Mouse (Mus musculus): Measurements from ENCODE around the gene Sel1l. TPM values are rescaled to one million over a fixed set of nuclear protein-coding genes. Genes with fewer than 3 reads are reported as not detected.
A peak's percentile ranks its signal among the peaks of the same experiment; 100 is the strongest.
"Not testable (repeated sequence)": the region's sequence is repeated elsewhere in the genome, so short reads cannot be mapped to it uniquely, and the experiment has no call there.

Sel1l gene
- polyA plus RNA-seq, 1 experiment from 2014 or later, result 106 TPM

DNA sequence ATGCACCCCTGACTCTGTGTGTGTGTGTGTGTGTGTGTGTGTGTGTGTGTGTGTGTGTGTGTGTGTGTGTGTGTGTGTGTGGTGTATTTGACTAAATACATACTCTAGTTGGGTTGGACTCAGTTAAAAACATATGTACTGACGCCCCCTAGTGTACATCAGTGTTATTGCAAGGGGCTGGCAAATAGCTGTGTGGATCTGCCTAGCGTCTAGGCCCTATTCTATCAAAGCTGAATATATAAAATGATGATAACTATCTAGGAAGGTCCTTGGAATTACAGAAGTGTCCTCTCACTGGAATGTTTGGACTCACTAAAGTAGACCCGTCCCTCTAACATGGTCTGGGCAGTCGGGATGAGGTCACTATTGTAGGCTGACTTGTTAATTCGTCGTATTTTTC is 59.2 kb downstream of the Sel1l start:
- Histone ChIP-seq H3K9ac (no peak overlapping the region), H3K36me3 (no peaks in the 10 kb centered on the region), H3K4me3 (no peak overlapping the region), H3K9me3 (no peaks in the 10 kb centered on the region), H3K4me1 (replicated peaks) (no peaks in the 10 kb centered on the region), H3K4me2 (no peak overlapping the region), H3K27me3 (0 out of 2 replicates have a peak, but pooled peaks cover 2% of the 10 kb centered on the region), H3K27ac (no peak overlapping the region)
- no peak; the same call in 1 of the 2 replicates for ATAC-seq (ENCODE audit: low FRiP score)
- WGBS, result 52% methylated on average over 6 of the region's 6 CpGs

DNA sequence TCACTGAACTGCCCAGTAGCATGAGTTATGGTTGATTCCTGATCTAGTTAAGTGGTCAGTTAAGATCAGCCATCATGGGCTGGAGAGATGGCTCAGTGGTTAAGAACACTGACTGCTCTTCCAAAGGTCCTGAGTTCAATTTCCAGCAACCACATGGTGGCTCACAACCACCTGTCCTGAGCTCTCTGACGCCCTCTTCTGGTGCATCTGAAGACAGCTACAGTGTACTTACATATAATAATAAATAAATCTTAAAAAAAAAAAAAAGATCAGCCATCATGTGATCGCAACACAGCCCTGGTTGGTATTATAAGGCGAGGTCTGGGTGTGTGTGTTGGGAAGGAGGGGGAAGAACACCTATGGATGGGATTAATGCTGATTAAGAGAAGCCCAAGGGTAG is 60.5 kb downstream of the Sel1l start:
- 63% methylated on average over 3 of the region's 3 CpGs for WGBS
- ATAC-seq (ENCODE audit: low FRiP score); H3K4me3 ChIP-seq; H3K27ac ChIP-seq; H3K4me2 ChIP-seq; H3K4me1 ChIP-seq (replicated peaks); H3K9ac ChIP-seq; H3K36me3 ChIP-seq; H3K9me3 ChIP-seq; H3K27me3 ChIP-seq: not testable (repeated sequence)

GRCm38 (mm10) chr12:91787959-91788437 is 61.0 kb downstream of the Sel1l start, which contains the start of gene Ston2:
Ston2 (minus strand) TSS chr12:91788387.
- 0 out of 2 replicates have a peak, but pooled peaks cover 2% of the 10 kb centered on the region for H3K27me3 ChIP-seq

DNA sequence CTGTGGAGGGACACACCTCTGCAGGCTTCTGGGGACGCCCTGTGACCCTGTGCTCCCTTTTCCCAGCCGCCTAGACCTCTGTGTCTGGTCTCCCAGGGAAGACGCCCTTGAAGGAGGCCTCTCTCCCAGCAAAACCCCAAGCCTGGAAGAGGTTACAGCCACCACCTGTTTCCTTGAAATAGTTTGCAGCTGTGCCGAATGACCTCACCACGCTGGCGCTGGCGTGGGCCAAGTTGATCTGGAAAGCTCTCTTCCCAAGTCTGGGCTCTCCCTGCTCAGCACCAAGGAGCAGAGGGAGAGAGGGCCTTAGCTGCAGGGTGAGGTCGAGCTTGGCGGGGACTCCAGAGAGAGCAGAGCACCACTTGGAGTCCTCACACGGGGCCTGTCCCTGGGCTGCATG is 62.6 kb downstream of the Sel1l start:
- no peak overlapping the region for H3K4me2 ChIP-seq
- H3K9ac ChIP-seq, result no peak overlapping the region
- H3K4me3 ChIP-seq, result no peak overlapping the region
- 0 out of 2 replicates have a peak, but pooled peaks cover 2% of the 10 kb centered on the region for H3K27me3 ChIP-seq
- no peaks in the 10 kb centered on the region for H3K9me3 ChIP-seq
- ATAC-seq (ENCODE audit: low FRiP score), result no peak
- no peaks in the 10 kb centered on the region for H3K36me3 ChIP-seq
- WGBS, result 59% methylated on average over 10 of the region's 10 CpGs
- no peaks in the 10 kb centered on the region for H3K4me1 ChIP-seq (replicated peaks)
- H3K27ac ChIP-seq, result no peak overlapping the region

More at GRCm38 (mm10) chr12:91787959-91788437, 61.0 kb downstream of the Sel1l start, which contains the start of gene Ston2:
- H3K4me3 ChIP-seq, result no peak within 1 kb of the TSS
- no peak within 1 kb of the TSS for H3K9ac ChIP-seq
- 79% methylated on average over 9 of the region's 9 CpGs for WGBS
- no peaks in the 10 kb centered on the region for H3K4me1 ChIP-seq (replicated peaks)
- no peak within 1 kb of the TSS for H3K4me2 ChIP-seq
- no peaks in the 10 kb centered on the region for H3K9me3 ChIP-seq
- no peaks in the 10 kb centered on the region for H3K36me3 ChIP-seq
- H3K27ac ChIP-seq, result no peak within 1 kb of the TSS
- ATAC-seq (ENCODE audit: low FRiP score), result no peak

GRCm38 (mm10) chr12:91781432-91781831 is 67.5 kb downstream of the Sel1l start:
- ATAC-seq (ENCODE audit: low FRiP score), result no peak
- no peak overlapping the region for H3K9ac ChIP-seq
- H3K36me3 ChIP-seq, result no peaks in the 10 kb centered on the region
- 89% methylated on average over 5 of the region's 5 CpGs for WGBS
- H3K4me1 ChIP-seq (replicated peaks), result peaks cover 18% of the 10 kb centered on the region
- H3K27me3 ChIP-seq, result peaks cover 11% of the 10 kb centered on the region
- no peak overlapping the region for H3K4me3 ChIP-seq
- no peaks in the 10 kb centered on the region for H3K9me3 ChIP-seq
- no peak overlapping the region for H3K4me2 ChIP-seq
- no peak overlapping the region for H3K27ac ChIP-seq

GRCm38 (mm10) chr12:91780531-91780930 is 68.4 kb downstream of the Sel1l start:
- Histone ChIP-seq H3K4me2 (no peak overlapping the region), H3K36me3 (no peaks in the 10 kb centered on the region), H3K4me3 (no peak overlapping the region), H3K9ac (no peak overlapping the region), H3K27ac (no peak overlapping the region), H3K9me3 (no peaks in the 10 kb centered on the region), H3K27me3 (peaks cover 9% of the 10 kb centered on the region), H3K4me1 (replicated peaks) (peaks cover 20% of the 10 kb centered on the region)
- no peak for ATAC-seq (ENCODE audit: low FRiP score)
- WGBS, result 84% methylated on average over 3 of the region's 3 CpGs

DNA sequence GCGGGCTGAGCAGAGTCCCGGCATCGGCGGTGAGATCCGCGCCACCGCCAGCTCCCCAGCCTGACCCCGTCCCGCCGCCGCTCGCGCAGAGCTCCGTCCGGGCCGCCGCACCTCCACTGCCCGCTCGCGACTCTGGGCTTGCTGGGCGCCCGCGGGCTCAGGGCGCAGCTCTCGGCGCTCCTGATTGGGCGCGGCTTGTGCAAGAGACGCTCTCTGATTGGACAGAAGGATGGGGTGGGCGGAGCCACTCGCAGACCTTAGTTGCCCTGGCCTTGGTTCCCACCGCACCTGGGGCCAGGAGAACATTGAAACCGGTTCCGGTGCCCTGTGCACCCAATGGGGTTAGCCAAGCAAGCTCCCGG is 70.0 kb downstream of the Sel1l start:
- H3K9me3 ChIP-seq, result no peaks in the 10 kb centered on the region
- WGBS, result 1% methylated on average over 30 of the region's 35 CpGs
- H3K4me3 ChIP-seq, result peak overlapping the region; percentile 77
- peak overlapping the region; percentile 91 for H3K4me2 ChIP-seq
- ATAC-seq (ENCODE audit: low FRiP score), result peak; percentile 95
- peak overlapping the region; percentile 78 for H3K9ac ChIP-seq
- H3K27me3 ChIP-seq, result peaks cover 9% of the 10 kb centered on the region
- H3K4me1 ChIP-seq (replicated peaks), result peaks cover 20% of the 10 kb centered on the region
- peak overlapping the region; percentile 62 for H3K27ac ChIP-seq
- no peaks in the 10 kb centered on the region for H3K36me3 ChIP-seq

DNA sequence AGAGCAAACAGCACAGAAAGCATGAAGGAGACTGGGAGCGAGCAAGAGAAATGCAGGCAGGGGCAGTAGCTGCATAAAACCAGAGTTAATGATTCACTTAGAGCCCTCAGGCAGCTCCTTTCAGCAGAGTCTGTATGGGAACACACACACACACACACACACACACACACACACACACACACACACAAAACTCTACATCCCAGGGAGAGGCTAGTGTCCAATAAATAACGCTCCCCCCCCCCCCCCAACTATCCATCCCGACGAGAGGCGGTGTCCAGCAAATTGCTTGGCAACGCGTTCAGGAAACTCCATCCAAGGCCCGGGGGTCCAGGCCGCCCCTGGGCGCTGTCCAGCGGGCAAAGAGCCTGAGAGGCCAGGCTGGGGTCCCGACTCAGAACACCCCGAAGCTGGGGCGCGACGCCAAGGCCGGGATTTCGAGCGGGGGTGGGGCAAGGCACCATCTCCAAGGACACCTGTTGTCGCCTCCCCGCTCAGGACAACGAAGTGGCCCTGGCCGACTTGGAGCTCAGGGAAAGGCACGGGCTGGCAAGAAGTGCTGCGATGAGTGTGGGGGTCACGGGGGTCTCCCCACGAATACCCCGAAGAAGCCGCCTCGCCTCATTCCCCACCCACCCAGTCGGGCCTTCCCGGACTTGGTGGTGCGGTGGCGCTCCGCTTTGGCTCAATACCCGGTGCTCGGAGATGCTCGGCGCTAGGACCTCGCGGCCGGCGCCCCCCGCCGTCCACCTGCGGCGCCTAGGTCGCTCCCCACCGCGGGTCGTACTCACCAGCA is 70.5 kb downstream of the Sel1l start:
- Histone ChIP-seq H3K4me2 (peak overlapping the region; percentile 91), H3K27ac (peak overlapping the region; percentile 62), H3K27me3 (peaks cover 9% of the 10 kb centered on the region), H3K4me1 (replicated peaks) (peaks cover 20% of the 10 kb centered on the region), H3K9ac (peak overlapping the region; percentile 78), H3K36me3 (no peaks in the 10 kb centered on the region), H3K4me3 (peak overlapping the region; percentile 77), H3K9me3 (no peaks in the 10 kb centered on the region)
- WGBS, result under 1% methylated on average over 50 of the region's 51 CpGs
- ATAC-seq (ENCODE audit: low FRiP score), result peak; percentile 90

GRCm38 (mm10) chr12:91776342-91776741 is 72.6 kb downstream of the Sel1l start:
- no peaks in the 10 kb centered on the region for H3K36me3 ChIP-seq
- no peaks in the 10 kb centered on the region for H3K9me3 ChIP-seq
- no peak overlapping the region; the same call in 1 of the 2 replicates for H3K4me2 ChIP-seq
- H3K9ac ChIP-seq, result no peak overlapping the region
- H3K4me3 ChIP-seq, result no peak overlapping the region
- WGBS, result 85% methylated on average over 5 of the region's 5 CpGs
- H3K27me3 ChIP-seq, result peaks cover 9% of the 10 kb centered on the region
- peaks cover 20% of the 10 kb centered on the region for H3K4me1 ChIP-seq (replicated peaks)
- no peak overlapping the region for H3K27ac ChIP-seq
- no peak for ATAC-seq (ENCODE audit: low FRiP score)

DNA sequence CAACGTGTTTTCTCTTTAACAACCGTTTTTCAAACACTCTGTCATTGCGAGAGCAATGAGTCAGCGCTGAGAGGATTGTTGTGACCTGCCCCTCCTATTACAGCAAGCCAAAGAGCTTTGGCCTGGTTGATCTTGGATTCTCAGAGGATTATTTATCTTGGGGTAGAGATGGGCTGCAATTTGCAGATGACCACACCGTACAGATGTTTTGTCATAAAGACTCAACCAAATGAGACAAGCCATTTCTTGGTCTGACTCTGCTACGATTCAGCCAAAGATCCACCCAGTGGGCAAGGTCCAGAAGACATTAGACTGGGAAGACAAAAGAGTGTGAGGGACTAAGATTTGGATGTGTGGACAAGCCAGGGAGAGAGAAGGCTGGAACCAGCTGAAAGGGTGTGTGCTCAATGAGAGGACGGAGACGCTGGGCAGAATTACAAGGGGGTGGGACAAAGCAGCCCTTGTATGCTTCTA is 74.1 kb downstream of the Sel1l start:
- no peak overlapping the region for H3K27ac ChIP-seq
- peaks cover under 1% of the 10 kb centered on the region for H3K27me3 ChIP-seq
- H3K36me3 ChIP-seq, result no peaks in the 10 kb centered on the region
- WGBS, result 68% methylated on average over 8 of the region's 8 CpGs
- peaks cover 20% of the 10 kb centered on the region for H3K4me1 ChIP-seq (replicated peaks)
- no peak overlapping the region for H3K4me3 ChIP-seq
- H3K4me2 ChIP-seq, result no peak overlapping the region
- H3K9ac ChIP-seq, result no peak overlapping the region
- H3K9me3 ChIP-seq, result no peaks in the 10 kb centered on the region
- no peak for ATAC-seq (ENCODE audit: low FRiP score)

DNA sequence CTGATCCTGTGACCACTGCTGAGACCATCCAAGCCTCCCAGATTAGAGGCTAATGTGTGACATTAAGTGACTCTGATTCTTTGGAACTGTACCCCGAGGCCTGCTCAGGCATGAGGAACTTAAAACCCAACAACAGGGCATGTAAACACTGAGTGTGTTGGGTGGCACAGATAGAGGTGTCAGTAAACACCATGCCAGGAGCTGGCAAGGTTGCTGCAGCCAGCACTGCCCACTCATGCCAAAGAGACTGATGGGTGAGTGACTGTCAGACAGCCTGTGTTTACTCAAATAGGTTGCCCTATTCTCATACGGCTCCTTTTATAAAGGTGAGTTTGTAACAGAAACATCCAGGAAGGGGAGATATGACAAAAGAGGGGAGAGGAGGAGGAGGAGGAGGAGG is 80.1 kb downstream of the Sel1l start:
- Histone ChIP-seq H3K9ac (no peak overlapping the region), H3K27ac (no peak overlapping the region), H3K9me3 (no peaks in the 10 kb centered on the region), H3K27me3 (no peaks in the 10 kb centered on the region), H3K36me3 (no peaks in the 10 kb centered on the region), H3K4me1 (replicated peaks) (peaks cover 30% of the 10 kb centered on the region), H3K4me3 (no peak overlapping the region), H3K4me2 (no peak overlapping the region)
- WGBS, result 83% methylated on average over 2 of the region's 2 CpGs
- ATAC-seq (ENCODE audit: low FRiP score), result no peak

GRCm38 (mm10) chr12:91768176-91768575 is 80.8 kb downstream of the Sel1l start:
- Histone ChIP-seq H3K27me3 (no peaks in the 10 kb centered on the region), H3K9me3 (no peaks in the 10 kb centered on the region), H3K4me1 (replicated peaks) (peaks cover 31% of the 10 kb centered on the region), H3K36me3 (no peaks in the 10 kb centered on the region), H3K4me2 (no peak overlapping the region), H3K27ac (no peak overlapping the region), H3K9ac (no peak overlapping the region), H3K4me3 (no peak overlapping the region)
- ATAC-seq (ENCODE audit: low FRiP score), result no peak
- 97% methylated on average over 6 of the region's 6 CpGs for WGBS
